Comparison of ENCODE assay signal across 17 mouse cellular contexts in genomic region chr3:87247292-87247691, GRCm38 (mm10). TPM values are rescaled to one million over a fixed set of nuclear protein-coding genes. Genes with fewer than 3 reads are reported as not detected.
DNase-seq lines count a peak whose midpoint lies in the region; ATAC-seq lines count a peak whose summit lies in the region.
"Had no signal": no experiment of that assay in that cellular context is flagged by ENCODE, and none has a peak within 500 bp of the region (broad histone marks: within the 10 kb centered on the region; RNA-seq: fewer than 3 reads in every experiment).

No protein-coding gene starts in this region.

- no peak overlapping the region for H3K9ac ChIP-seq in heart, embryonic 12.5 days
- H3K9ac ChIP-seq in neural tube, embryonic 15.5 days (replicated peaks) = no peak overlapping the region
- H3K9ac ChIP-seq: limb, embryonic 15.5 days; neural tube, embryonic 12.5 days had no signal

- 19% methylated on average over 3 of the region's 3 CpGs for WGBS in heart, embryonic 12.5 days
- 80% methylated on average over 3 of the region's 3 CpGs for WGBS in neural tube, embryonic 15.5 days

- no peak for DNase-seq in heart, postnatal 10 days
- peak; percentile 30 to 49 for DNase-seq in left cerebral cortex, adult 9 months (ENCODE audit: low spot score in 2 of 2)
- no peak for DNase-seq in left cerebral cortex, postnatal 10 days (ENCODE audit: extremely low spot score in 1 of 2, low spot score in 2 of 2)
- peak; percentile 51 to 58 for DNase-seq in frontal cortex, adult 2 months (ENCODE audit: extremely low spot score in 1 of 2, low spot score in 1 of 2)
- DNase-seq in telencephalon, adult 2 months (ENCODE audit: low read depth, low spot score) = peak; percentile 80
- DNase-seq: cerebellum, adult 9-11 months; gastrocnemius, adult 2 months; kidney, adult 2 months; kidney, postnatal 4 days; lung, adult 18-20 months; lung, postnatal 36 days; thymus, adult 2 months had no signal

- ATAC-seq in heart, embryonic 12.5 days (ENCODE audit: insufficient number of reproducible peaks, low FRiP score) = no peak; the same call in 1 of the 2 replicates
- ATAC-seq in neural tube, embryonic 15.5 days (ENCODE audit: low FRiP score) = no peak

- peaks cover 10% of the 10 kb centered on the region for H3K4me1 ChIP-seq in heart, embryonic 12.5 days (replicated peaks)
- no peaks in the 10 kb centered on the region for H3K4me1 ChIP-seq in neural tube, embryonic 15.5 days
- H3K4me1 ChIP-seq: limb, embryonic 15.5 days; neural tube, embryonic 12.5 days had no signal

- no peaks in the 10 kb centered on the region for H3K36me3 ChIP-seq in heart, embryonic 12.5 days
- H3K36me3 ChIP-seq in neural tube, embryonic 15.5 days = no peaks in the 10 kb centered on the region
- H3K36me3 ChIP-seq: limb, embryonic 15.5 days; neural tube, embryonic 12.5 days had no signal

- H3K27ac ChIP-seq in heart, embryonic 12.5 days (ENCODE audit: poor library complexity, severe bottlenecking) = no peak overlapping the region
- no peak overlapping the region for H3K27ac ChIP-seq in neural tube, embryonic 15.5 days (replicated peaks)
- H3K27ac ChIP-seq: gastrocnemius, adult 2 months; limb, embryonic 15.5 days; neural tube, embryonic 12.5 days had no signal

- intact Hi-C loops in heart, postnatal 10 days (cut with DNase I) = loop anchor here (5.0 kb wide), 1 partner anchor 75 kb away; no protein-coding TSS in a partner anchor
- intact Hi-C loops in left cerebral cortex, postnatal 10 days (cut with DNase I) = loop anchor here (10.0 kb wide), 1 partner anchor 318 kb away; no protein-coding TSS in a partner anchor

- no peak overlapping the region for H3K4me3 ChIP-seq in heart, embryonic 12.5 days
- H3K4me3 ChIP-seq in neural tube, embryonic 15.5 days (replicated peaks) = no peak overlapping the region
- H3K4me3 ChIP-seq: gastrocnemius, adult 2 months; limb, embryonic 15.5 days; neural tube, embryonic 12.5 days had no signal

- 0 out of 2 replicates have a peak, but pooled peaks cover under 1% of the 10 kb centered on the region for H3K9me3 ChIP-seq in heart, embryonic 12.5 days (replicated peaks)
- no peaks in the 10 kb centered on the region for H3K9me3 ChIP-seq in neural tube, embryonic 15.5 days (replicated peaks)
- H3K9me3 ChIP-seq: limb, embryonic 15.5 days; neural tube, embryonic 12.5 days had no signal

- H3K27me3 ChIP-seq in heart, embryonic 12.5 days (replicated peaks) = no peaks in the 10 kb centered on the region
- no peaks in the 10 kb centered on the region for H3K27me3 ChIP-seq in neural tube, embryonic 15.5 days (replicated peaks)
- H3K27me3 ChIP-seq: limb, embryonic 15.5 days; neural tube, embryonic 12.5 days had no signal

- H3K4me2 ChIP-seq in heart, embryonic 12.5 days = peak overlapping the region; percentile 7; the same call in 1 of the 2 replicates
- H3K4me2 ChIP-seq in neural tube, embryonic 15.5 days = no peak overlapping the region
- H3K4me2 ChIP-seq: limb, embryonic 15.5 days; neural tube, embryonic 12.5 days had no signal

RNA-seq across cellular contexts. Expression of gene Fcrls, which starts 16.2 kb away (rescaled TPM):
- polyA plus RNA-seq in heart, embryonic 12.5 days (2016; fragmentation: Nextera tagmentation; extraction: Ambion mirVana) = 4.3 and 4.5 TPM in 2 replicates
- total RNA-seq in heart, postnatal 10 days (2021) = 10 to 100 TPM in 1 of 2 experiments, 1 to 10 TPM in 1; 9.7 to 10.2 TPM
- 10 to 100 TPM; 27.2 to 36.4 TPM for total RNA-seq in left cerebral cortex, postnatal 10 days (2021)
- 19.9 and 29.4 TPM in 2 replicates for polyA plus RNA-seq in frontal cortex, adult 2 months (2012; rRNA removed)
- polyA plus RNA-seq in neural tube, embryonic 15.5 days (2015; fragmentation: Nextera tagmentation; extraction: Ambion mirVana) = 11.3 and 14.1 TPM in 2 replicates
- polyA plus RNA-seq: C2C12 had no signal

Comparison
In these comparisons a context has a peak if more than half of its experiments do, and no peak if none do; other contexts are left out.
1. DNase-seq: peak in left cerebral cortex, adult 9 months (2 of 2), frontal cortex, adult 2 months (2 of 2) and telencephalon, adult 2 months (single experiment); none in heart, postnatal 10 days (0 of 2) and left cerebral cortex, postnatal 10 days (0 of 2).